Mouse (Mus musculus) liver, embryonic 18 days (tissue): ENCODE measurements around the gene Ahctf1. TPM values are rescaled to one million over a fixed set of nuclear protein-coding genes. Genes with fewer than 3 reads are reported as not detected.

Source experiments
- polyA plus RNA-seq: library from polyadenylated mRNA; depleted of rRNA; stranded (reverse); fragments of >200 nt; gene quantifications from 2 replicates; pipeline ENCODE4 v1.2.3, GENCODE M21; 2012; rRNA removed

Gene Ahctf1
- polyA plus RNA-seq: 14.7 and 15.8 TPM in 2 replicates

DNA sequence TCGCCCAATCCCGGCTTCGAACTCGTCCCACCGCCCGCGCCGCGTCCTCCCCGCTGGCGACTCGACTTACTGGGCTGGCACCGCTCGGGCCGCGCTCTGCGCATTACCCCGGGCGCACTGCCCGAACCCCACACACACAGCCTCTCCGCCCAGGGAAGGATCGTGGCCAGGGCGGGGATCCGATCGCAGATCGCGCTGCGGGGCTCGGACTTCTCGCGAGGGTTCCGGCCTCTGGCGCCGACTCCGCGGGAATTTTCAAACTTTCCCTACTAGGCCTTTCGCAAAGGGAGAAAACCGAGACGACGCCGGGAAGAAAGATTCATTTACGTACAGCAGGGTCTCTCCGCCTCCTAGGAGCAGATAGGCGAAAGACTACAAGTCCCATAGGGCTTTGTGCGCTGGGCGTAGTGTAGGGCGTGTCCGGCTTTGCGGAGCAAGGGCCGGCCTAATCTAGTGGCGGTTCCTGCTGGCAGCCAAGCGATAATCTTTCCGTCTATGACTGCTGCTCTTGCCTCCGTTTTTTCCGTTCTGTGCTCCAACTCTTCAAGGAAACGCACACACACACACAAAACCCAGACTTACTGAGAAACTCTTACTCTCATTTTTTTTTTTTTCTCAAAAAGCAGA is at the start of gene Ahctf1:
Ahctf1 (minus strand) TSS at position 168 of the 627 bp plus-strand sequence.

DNA sequence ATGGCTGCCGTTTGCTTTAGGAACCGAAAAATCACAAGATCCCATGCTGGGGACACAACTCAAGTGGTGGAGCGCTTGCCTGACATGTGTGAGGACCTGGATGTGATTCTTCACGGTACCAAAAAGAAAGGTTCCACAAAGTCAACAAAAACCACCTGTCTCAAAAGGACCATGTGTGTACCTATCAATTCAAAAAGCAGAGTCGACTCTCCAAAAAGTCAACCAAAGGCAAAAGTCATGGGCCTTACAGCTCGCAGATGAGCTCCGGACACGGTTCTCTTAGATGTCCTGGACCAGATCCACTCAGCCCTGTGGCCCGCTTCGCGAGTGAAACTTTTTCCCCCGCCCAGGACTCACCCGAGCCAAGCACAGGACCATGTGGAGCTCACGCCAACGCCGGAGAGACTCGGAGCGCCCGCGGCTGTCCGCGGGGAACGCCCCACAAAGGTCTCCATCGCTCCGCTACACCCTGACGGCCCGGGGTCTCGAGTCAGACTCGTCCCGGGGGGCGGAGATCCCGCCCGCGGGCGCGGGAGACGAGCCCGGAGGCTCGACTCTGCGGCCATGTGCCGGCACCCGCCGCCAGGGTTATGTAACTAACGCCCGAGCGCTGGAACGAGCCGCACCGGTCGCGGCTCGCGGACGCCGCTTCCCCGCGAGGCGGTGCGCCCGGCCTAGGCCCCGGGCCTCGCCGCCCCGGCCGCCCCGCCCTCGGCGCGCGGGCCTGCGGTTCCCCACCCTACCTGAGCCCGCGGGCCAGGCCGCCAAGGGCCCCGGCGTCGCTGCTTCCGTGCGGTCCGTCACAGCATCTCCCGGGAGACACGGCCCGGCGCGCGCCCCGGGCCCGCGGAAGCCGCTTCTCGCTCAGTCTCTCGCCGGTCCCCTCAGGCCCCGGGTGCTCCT is 619 bp downstream of the Ahctf1 start, which contains the start of gene Gm10518:
Gm10518 (plus strand) TSS at position 767 of the 903 bp plus-strand sequence.

DNA sequence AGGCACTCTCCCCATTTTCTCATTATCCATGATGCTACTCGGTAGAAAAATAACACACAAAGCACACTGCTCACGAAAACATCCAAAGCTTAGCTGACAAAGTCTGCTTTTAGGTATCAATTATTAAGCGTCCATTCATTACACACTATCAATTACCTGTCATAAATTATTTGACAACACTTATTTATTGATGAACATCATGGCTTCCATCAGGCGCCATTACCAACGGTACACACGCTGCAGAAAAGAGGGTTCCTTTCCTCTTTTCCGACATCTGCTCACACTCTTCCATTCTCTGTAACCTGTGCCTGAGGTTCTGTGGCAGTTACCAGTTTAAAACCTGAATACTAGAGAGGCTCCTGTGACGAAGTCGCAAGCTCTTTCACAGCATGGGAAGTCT is 58.3 kb downstream of the Ahctf1 start, which contains the start of gene Kif28:
Kif28 (minus strand) TSS at position 101 of the 400 bp plus-strand sequence.

Other genes starting within 250 kb of the Ahctf1 start
- 4.9 and 5.2 TPM in 2 replicates for gene Sccpdh, start 135.5 kb downstream of the Ahctf1 start, polyA plus RNA-seq
- 0.01 TPM in 1 of 2 replicates, not detected in the other for gene Kif28, start 58.4 kb downstream of the Ahctf1 start, polyA plus RNA-seq
- not detected in 2 replicates for gene Gm10518, start 304 bp downstream of the Ahctf1 start, polyA plus RNA-seq
- 3.7 and 3.9 TPM in 2 replicates for gene Cdc42bpa, start 156.8 kb upstream of the Ahctf1 start, polyA plus RNA-seq